Mouse (Mus musculus) adipose tissue, adult 10 weeks (tissue): ENCODE results near the gene Tsr2. TPM values are rescaled to one million over a fixed set of nuclear protein-coding genes. Genes with fewer than 3 reads are reported as not detected.

Experiments used
- polyA plus RNA-seq: library from polyadenylated mRNA; stranded (reverse); fragments of 350-450 nt; fragmentation: Illumina TruSeq; extraction: RNeasy Lipid Tissue Mini Kit (QIAGEN cat#74804); gene quantifications from one replicate; pipeline ENCODE4 v1.2.3, GENCODE M21; 2014; ENCODE audit warnings: low read depth, low replicate concordance

Gene Tsr2
- polyA plus RNA-seq = 24.8 TPM

DNA sequence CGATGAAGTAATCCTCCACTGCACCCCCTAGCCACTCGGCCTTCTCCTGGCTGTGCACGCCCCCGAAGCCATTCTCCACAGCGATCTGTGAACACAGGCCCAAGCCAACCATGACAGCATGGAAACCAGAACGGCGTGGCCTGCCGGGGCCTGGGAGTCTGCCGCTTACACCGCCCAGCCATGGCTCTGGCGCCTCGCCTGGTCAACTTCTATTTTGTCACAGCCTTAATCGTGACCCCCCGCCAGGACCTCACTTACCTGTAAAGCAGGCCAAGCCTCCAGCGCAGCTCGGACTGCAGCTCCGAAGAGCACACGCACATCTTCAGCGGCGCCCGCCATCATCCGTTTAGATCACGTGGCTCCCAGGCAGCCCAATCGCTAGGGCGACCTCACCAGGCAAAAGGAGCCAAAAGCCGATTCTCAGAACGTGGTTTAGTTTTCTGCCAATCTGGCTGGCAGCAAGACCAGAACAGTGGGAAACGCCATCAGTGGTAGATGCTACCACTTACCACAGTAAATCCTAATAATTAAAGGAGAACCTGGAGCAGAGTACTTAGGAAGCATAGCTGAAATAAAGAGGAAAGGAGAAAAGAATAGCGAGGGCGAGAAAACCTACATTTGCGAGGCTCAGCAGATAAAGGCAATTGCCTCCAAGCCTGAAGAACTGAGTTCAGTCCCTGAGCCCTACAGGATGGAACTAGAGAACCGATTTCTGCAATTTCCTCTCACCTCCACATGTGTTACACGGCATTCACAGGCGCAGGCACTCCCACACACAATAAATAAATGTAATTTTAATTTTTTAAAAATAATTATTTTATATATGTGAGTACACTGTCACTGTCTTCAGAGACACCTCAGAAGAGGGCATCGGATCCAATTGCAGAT, at the start of gene Tsr2:
Gene Tsr2, minus strand, starts transcription at position 373 of the 888 bp plus-strand sequence.

GRCm38 (mm10) chrX:151045850-151046249, 50.5 kb downstream of the Tsr2 start, which contains the start of gene Fgd1:
TSS of gene Fgd1 (plus strand) at chrX:151046150.

Other genes starting within 250 kb of the Tsr2 start
- 22.8 TPM for gene Gnl3l, start 79.2 kb downstream of the Tsr2 start, polyA plus RNA-seq
- 2.6 TPM for gene Fgd1, start 50.4 kb downstream of the Tsr2 start, polyA plus RNA-seq
- gene Wnk3, start 101.5 kb upstream of the Tsr2 start, polyA plus RNA-seq = 0.40 TPM
- gene Fam120c, start 247.6 kb upstream of the Tsr2 start, polyA plus RNA-seq = 8.1 TPM